Mouse (Mus musculus) limb, embryonic 13.5 days (tissue): ENCODE results near the gene Gm49416. TPM values are rescaled to one million over a fixed set of nuclear protein-coding genes. Genes with fewer than 3 reads are reported as not detected.
A peak's percentile ranks its signal among the peaks of the same experiment; 100 is the strongest.

Experiments used
- ATAC-seq: fragments of 200-750 bp; cut with Nextera tagmentation; 2 replicates; pipeline ENCODE4 v1.8.0; 2017; ENCODE audit warnings: low read depth, moderate number of reproducible peaks, moderate TSS enrichment; ENCODE audit not compliant: low FRiP score
- H3K27ac ChIP-seq: fragments of 300-500 bp; sonication (generic); 2 replicates; pipeline ENCODE4 v1.5.1; 2015; ENCODE audit warnings: inconsistent platforms, mild to moderate bottlenecking, moderate library complexity
- H3K27me3 ChIP-seq: fragments of 300-500 bp; sonication (generic); 2 replicates; pipeline ENCODE4 v1.6.1; 2015; ENCODE audit warnings: mild to moderate bottlenecking, inconsistent platforms
- H3K36me3 ChIP-seq: fragments of 300-500 bp; sonication (generic); 2 replicates; pipeline ENCODE4 v1.6.1; 2015; ENCODE audit warnings: inconsistent platforms, mild to moderate bottlenecking, moderate library complexity
- H3K4me1 ChIP-seq: fragments of 300-500 bp; sonication (generic); 2 replicates; pipeline ENCODE4 v1.6.1; 2015; ENCODE audit warnings: inconsistent platforms
- H3K4me2 ChIP-seq: fragments of 300-500 bp; sonication (generic); replicated peaks from 2 replicates; pipeline ENCODE4 v1.6.1; 2015; ENCODE audit warnings: inconsistent platforms, mild to moderate bottlenecking, moderate library complexity
- H3K4me3 ChIP-seq: fragments of 300-500 bp; sonication (generic); 2 replicates; pipeline ENCODE4 v1.5.1; 2015; ENCODE audit warnings: moderate library complexity, mild to moderate bottlenecking, inconsistent platforms
- H3K9ac ChIP-seq: fragments of 300-500 bp; sonication (generic); 2 replicates; pipeline ENCODE4 v1.6.1; 2015; ENCODE audit warnings: mild to moderate bottlenecking, inconsistent platforms
- H3K9me3 ChIP-seq: fragments of 300-500 bp; sonication (generic); 2 replicates; pipeline ENCODE4 v1.6.1; 2016; ENCODE audit warnings: inconsistent platforms
- WGBS: fragments of 180-500 bp; shearing (Covaris S2); methylation state at CpG from one replicate; pipeline ENCODE4 v1.1.7; 2015; 5-methylcytosine and 5-hydroxymethylcytosine counted together
- polyA plus RNA-seq: library from polyadenylated mRNA; unstranded; fragments of >200 nt; fragmentation: Nextera tagmentation; extraction: Ambion mirVana; gene quantifications from 2 replicates; pipeline ENCODE4 v1.2.1, GENCODE M21; 2015

Gene Gm49416
- polyA plus RNA-seq, 1 experiment from 2014 or later, result not detected

- H3K9ac ChIP-seq, result peak within 1 kb of the TSS; percentile 91
- H3K4me1 ChIP-seq, result peaks cover 11% of the 10 kb centered on the region
- H3K36me3 ChIP-seq, result peaks cover 56% of the 10 kb centered on the region
- peak within 1 kb of the TSS; percentile 72 for H3K4me2 ChIP-seq
- WGBS, result under 1% methylated on average over 59 of the region's 74 CpGs
- H3K4me3 ChIP-seq, result peak within 1 kb of the TSS; percentile 80
- H3K9me3 ChIP-seq, result no peaks in the 10 kb centered on the region
- H3K27ac ChIP-seq, result peak within 1 kb of the TSS; percentile 74
- no peaks in the 10 kb centered on the region for H3K27me3 ChIP-seq
- ATAC-seq, result peak; percentile 84
These were observed 40.7 kb downstream of the Gm49416 start, which contains the start of the genes Rom1 and Eml3 for GRCm38 (mm10) chr19:8929224-8930088. Gene Rom1 (minus strand): TSS chr19:8929356. Gene Eml3 (plus strand): TSS chr19:8929552.

- Histone ChIP-seq H3K9me3 (no peaks in the 10 kb centered on the region), H3K4me3 (peak overlapping the region; percentile 80), H3K27ac (peak overlapping the region; percentile 74; the same call in 1 of the 2 replicates), H3K9ac (peak overlapping the region; percentile 91), H3K36me3 (peaks cover 62% of the 10 kb centered on the region), H3K27me3 (no peaks in the 10 kb centered on the region), H3K4me1 (peaks cover 11% of the 10 kb centered on the region), H3K4me2 (peak overlapping the region; percentile 72)
- no peak for ATAC-seq
- 7% methylated on average over 11 of the region's 11 CpGs for WGBS
These were observed 41.4 kb downstream of the Gm49416 start for GRCm38 (mm10) chr19:8930117-8930516.

DNA sequence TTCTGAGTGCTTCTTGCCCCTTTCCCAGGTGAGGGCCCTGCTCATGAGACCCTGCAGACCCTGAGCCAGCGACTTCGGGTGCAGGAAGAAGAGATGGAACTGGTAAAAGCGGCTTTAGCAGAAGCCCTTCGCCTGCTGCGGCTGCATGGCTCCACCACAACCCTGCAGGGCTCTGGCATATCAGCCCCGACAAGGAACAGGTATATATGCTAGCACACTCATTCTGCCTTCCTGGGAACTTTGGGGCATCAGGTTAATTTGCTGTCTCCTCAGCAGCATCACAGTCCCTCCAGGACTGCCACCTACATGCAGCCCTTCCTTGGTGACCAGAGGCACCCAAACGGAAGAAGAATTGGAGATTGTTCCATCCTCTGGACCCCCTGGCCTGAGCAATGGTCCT is 42.0 kb downstream of the Gm49416 start:
- Histone ChIP-seq H3K27me3 (no peaks in the 10 kb centered on the region), H3K4me3 (peak overlapping the region; percentile 80), H3K4me2 (peak overlapping the region; percentile 72), H3K9me3 (no peaks in the 10 kb centered on the region), H3K27ac (no peak overlapping the region), H3K4me1 (peaks cover 11% of the 10 kb centered on the region), H3K36me3 (peaks cover 62% of the 10 kb centered on the region), H3K9ac (peak overlapping the region; percentile 91)
- ATAC-seq, result no peak
- 73% methylated on average over 7 of the region's 7 CpGs for WGBS

DNA sequence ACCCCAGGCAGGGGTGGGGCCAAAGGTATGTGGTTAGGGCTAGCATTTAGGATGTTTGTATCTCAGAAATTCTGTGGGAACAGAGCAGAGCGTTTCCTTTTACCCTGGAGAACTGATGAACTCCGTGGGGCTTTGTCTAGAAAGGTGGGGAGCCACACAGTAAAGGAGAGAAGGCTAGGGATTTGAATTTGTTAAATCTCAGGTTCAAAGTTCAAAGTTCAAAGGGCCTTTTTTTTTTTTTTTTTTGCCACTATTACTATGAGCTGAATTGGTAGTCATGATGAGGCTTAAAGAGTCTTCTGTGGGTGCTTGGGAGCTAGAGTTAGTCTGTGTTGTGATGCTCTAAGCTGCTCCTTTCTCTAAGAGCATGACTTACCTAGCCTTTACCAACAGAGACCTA is 48.0 kb downstream of the Gm49416 start:
- 86% methylated on average over 2 of the region's 2 CpGs for WGBS
- Histone ChIP-seq H3K4me1 (peaks cover 14% of the 10 kb centered on the region), H3K27ac (no peak overlapping the region), H3K27me3 (no peaks in the 10 kb centered on the region), H3K9ac (no peak overlapping the region), H3K4me3 (no peak overlapping the region), H3K9me3 (no peaks in the 10 kb centered on the region), H3K36me3 (peaks cover 71% of the 10 kb centered on the region), H3K4me2 (no peak overlapping the region)
- no peak for ATAC-seq

GRCm38 (mm10) chr19:8940526-8941133 is 51.9 kb downstream of the Gm49416 start:
- H3K4me2 ChIP-seq, result peak overlapping the region; percentile 73
- peak overlapping the region; percentile 100 for H3K9ac ChIP-seq
- peaks cover 61% of the 10 kb centered on the region for H3K36me3 ChIP-seq
- H3K27me3 ChIP-seq, result no peaks in the 10 kb centered on the region
- peak overlapping the region; percentile 99; the same call in 1 of the 2 replicates for H3K27ac ChIP-seq
- no peak for ATAC-seq
- H3K4me1 ChIP-seq, result peaks cover 40% of the 10 kb centered on the region
- WGBS, result 72% methylated on average over 15 of the region's 15 CpGs
- H3K4me3 ChIP-seq, result peak overlapping the region; percentile 97
- H3K9me3 ChIP-seq, result no peaks in the 10 kb centered on the region

DNA sequence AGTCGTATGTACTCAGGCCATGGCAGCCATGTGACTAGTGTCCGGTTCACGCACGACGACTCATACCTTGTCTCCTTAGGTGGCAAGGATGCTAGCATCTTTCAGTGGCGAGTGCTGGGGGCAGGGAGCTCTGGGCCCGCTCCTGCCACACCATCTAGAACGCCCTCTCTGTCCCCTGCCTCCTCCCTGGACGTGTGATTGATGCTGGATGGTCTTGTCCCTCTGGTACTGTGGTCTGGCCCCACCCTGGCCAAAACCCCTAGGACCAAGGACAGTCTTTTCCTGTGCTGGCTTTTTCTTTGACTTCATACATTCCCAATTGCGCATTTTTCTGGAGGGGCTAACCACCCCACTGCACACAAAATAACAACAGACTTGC is 52.4 kb downstream of the Gm49416 start:
- H3K27me3 ChIP-seq, result no peaks in the 10 kb centered on the region
- H3K27ac ChIP-seq, result peak overlapping the region; percentile 99
- peak overlapping the region; percentile 97 for H3K4me3 ChIP-seq
- H3K9ac ChIP-seq, result peak overlapping the region; percentile 100
- peak overlapping the region; percentile 73 for H3K4me2 ChIP-seq
- peak; percentile 25 for ATAC-seq
- WGBS, result 31% methylated on average over 10 of the region's 10 CpGs
- H3K36me3 ChIP-seq, result peaks cover 62% of the 10 kb centered on the region
- no peaks in the 10 kb centered on the region for H3K9me3 ChIP-seq
- H3K4me1 ChIP-seq, result peaks cover 40% of the 10 kb centered on the region

GRCm38 (mm10) chr19:8941515-8942217 is 52.9 kb downstream of the Gm49416 start, which contains the start of gene Mta2:
Gene Mta2 (plus strand): TSS chr19:8941875.
- WGBS, result under 1% methylated on average over 64 of the region's 64 CpGs
- Histone ChIP-seq H3K27me3 (no peaks in the 10 kb centered on the region), H3K27ac (peak within 1 kb of the TSS; percentile 99), H3K36me3 (peaks cover 62% of the 10 kb centered on the region), H3K9ac (peak within 1 kb of the TSS; percentile 100), H3K4me1 (peaks cover 40% of the 10 kb centered on the region), H3K9me3 (no peaks in the 10 kb centered on the region), H3K4me3 (peak within 1 kb of the TSS; percentile 97), H3K4me2 (peak within 1 kb of the TSS; percentile 73)
- peak; percentile 91 for ATAC-seq

GRCm38 (mm10) chr19:8942276-8942964 is 53.7 kb downstream of the Gm49416 start:
- ATAC-seq, result peak; percentile 34
- peak overlapping the region; percentile 99 for H3K27ac ChIP-seq
- no peaks in the 10 kb centered on the region for H3K9me3 ChIP-seq
- peak overlapping the region; percentile 97 for H3K4me3 ChIP-seq
- H3K9ac ChIP-seq, result peak overlapping the region; percentile 100
- H3K4me1 ChIP-seq, result peaks cover 40% of the 10 kb centered on the region
- peak overlapping the region; percentile 73 for H3K4me2 ChIP-seq
- peaks cover 63% of the 10 kb centered on the region for H3K36me3 ChIP-seq
- WGBS, result under 1% methylated on average over 46 of the region's 46 CpGs
- no peaks in the 10 kb centered on the region for H3K27me3 ChIP-seq

DNA sequence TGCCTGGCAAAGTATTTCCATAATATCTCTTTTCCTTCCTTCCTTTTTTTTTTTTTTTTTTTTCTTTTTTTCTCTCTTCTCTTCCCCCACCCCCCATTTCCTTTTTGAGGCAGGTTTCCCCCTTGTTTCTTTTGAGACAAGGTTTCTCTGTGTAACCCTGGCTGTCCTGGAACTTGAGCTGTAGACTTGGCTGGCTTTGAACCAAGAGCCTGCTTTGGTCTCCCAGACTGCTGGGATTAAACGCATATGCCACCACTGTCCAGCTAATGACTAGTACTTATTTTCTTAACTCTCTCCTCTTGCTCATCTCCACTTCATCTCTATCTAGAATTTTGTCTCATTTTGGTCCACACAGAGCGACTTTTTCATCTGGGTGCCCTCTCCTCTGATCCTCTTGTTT is 54.3 kb downstream of the Gm49416 start:
- Histone ChIP-seq H3K36me3 (peaks cover 63% of the 10 kb centered on the region), H3K9ac (peak overlapping the region; percentile 100), H3K4me3 (peak overlapping the region; percentile 97), H3K9me3 (no peaks in the 10 kb centered on the region), H3K27me3 (no peaks in the 10 kb centered on the region), H3K4me2 (peak overlapping the region; percentile 73), H3K27ac (no peak overlapping the region), H3K4me1 (peaks cover 40% of the 10 kb centered on the region)
- ATAC-seq, result no peak
- 61% methylated on average over 2 of the region's 2 CpGs for WGBS

DNA sequence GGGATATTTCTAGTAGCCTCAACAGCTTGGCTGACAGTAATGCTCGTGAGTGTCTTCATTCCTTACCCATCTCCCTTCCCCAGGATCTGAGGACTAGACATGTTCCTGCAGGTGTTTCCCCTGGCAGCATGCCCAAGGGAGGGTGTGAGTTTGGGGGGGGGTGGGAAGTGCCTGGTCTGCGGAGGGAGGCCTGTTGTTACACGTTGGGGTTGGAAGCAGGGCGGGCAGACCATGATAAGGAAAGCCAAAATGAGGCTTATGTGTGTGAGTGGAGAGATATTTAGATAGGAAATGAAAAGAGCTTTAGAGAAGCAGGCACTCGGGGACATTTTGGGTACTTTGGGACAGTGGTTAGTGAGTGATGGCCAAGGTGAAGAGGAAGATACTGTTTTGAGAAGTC is 55.3 kb downstream of the Gm49416 start:
- Histone ChIP-seq H3K9ac (peak overlapping the region; percentile 100; the same call in 1 of the 2 replicates), H3K27me3 (no peaks in the 10 kb centered on the region), H3K36me3 (peaks cover 63% of the 10 kb centered on the region), H3K4me3 (peak overlapping the region; percentile 97), H3K9me3 (no peaks in the 10 kb centered on the region), H3K4me1 (peaks cover 40% of the 10 kb centered on the region), H3K4me2 (peak overlapping the region; percentile 73), H3K27ac (peak overlapping the region; percentile 63; the same call in 1 of the 2 replicates)
- 54% methylated on average over 5 of the region's 5 CpGs for WGBS
- ATAC-seq, result no peak

- Histone ChIP-seq H3K4me3 (peak overlapping the region; percentile 97), H3K27ac (no peak overlapping the region), H3K36me3 (peaks cover 63% of the 10 kb centered on the region), H3K4me1 (peaks cover 40% of the 10 kb centered on the region), H3K4me2 (peak overlapping the region; percentile 73), H3K9me3 (no peaks in the 10 kb centered on the region), H3K9ac (peak overlapping the region; percentile 61), H3K27me3 (no peaks in the 10 kb centered on the region)
- WGBS, result 29% methylated on average over 5 of the region's 5 CpGs
- ATAC-seq, result no peak
These were observed 56.0 kb downstream of the Gm49416 start for GRCm38 (mm10) chr19:8944750-8945149.
